Mouse (Mus musculus): ENCODE data around the gene Adora2a.
"Not testable (repeated sequence)": the region's sequence is repeated elsewhere in the genome, so short reads cannot be mapped to it uniquely, and the experiment has no call there.

Adora2a gene

GRCm38 (mm10) chr10:75345265-75345664 is 28.6 kb downstream of the Adora2a start:
- DNase-seq (ENCODE audit: low spot score in 2 of 2) = no peak

GRCm38 (mm10) chr10:75350564-75350963 is 33.9 kb downstream of the Adora2a start:
- no peak for DNase-seq (ENCODE audit: low spot score in 2 of 2)

GRCm38 (mm10) chr10:75352541-75352940 is 35.9 kb downstream of the Adora2a start:
- DNase-seq (ENCODE audit: low spot score in 2 of 2) = no peak

- DNase-seq (ENCODE audit: low spot score in 2 of 2) = not testable (repeated sequence)
Observed at GRCm38 (mm10) chr10:75353838-75354241, 37.2 kb downstream of the Adora2a start.

GRCm38 (mm10) chr10:75355341-75355740 is 38.7 kb downstream of the Adora2a start:
- DNase-seq (ENCODE audit: low spot score in 2 of 2) = no peak

- not testable (repeated sequence) for DNase-seq (ENCODE audit: low spot score in 2 of 2)
Observed at GRCm38 (mm10) chr10:75364214-75364690, 47.6 kb downstream of the Adora2a start.

- no peak for DNase-seq (ENCODE audit: low spot score in 2 of 2)
Observed at GRCm38 (mm10) chr10:75364796-75365195, 48.1 kb downstream of the Adora2a start.

- no peak for DNase-seq (ENCODE audit: low spot score in 2 of 2)
Observed at GRCm38 (mm10) chr10:75365231-75365633, 48.6 kb downstream of the Adora2a start.

GRCm38 (mm10) chr10:75373655-75374351 is 57.1 kb downstream of the Adora2a start:
- not testable (repeated sequence) for DNase-seq (ENCODE audit: low spot score in 2 of 2)

- no peak for DNase-seq (ENCODE audit: low spot score in 2 of 2)
Observed at GRCm38 (mm10) chr10:75378688-75379087, 62.0 kb downstream of the Adora2a start.
